Mouse (Mus musculus) kidney, adult 2 months (tissue): Measurements from ENCODE around the gene Tob1. TPM values are rescaled to one million over a fixed set of nuclear protein-coding genes. Genes with fewer than 3 reads are reported as not detected.

Experiments
- DNase-seq: peaks from one replicate; pipeline ENCODE4 v3.0.0; 2021
- H3K27ac ChIP-seq: fragments of 200-500 bp; 2 replicates; pipeline ENCODE4 v1.5.1; 2012; ENCODE audit warnings: low read depth, low read length, control low read depth, inconsistent platforms; ENCODE audit not compliant: insufficient read depth
- H3K27me3 ChIP-seq: fragments of 200-500 bp; replicated peaks from 2 replicates; pipeline ENCODE4 v1.6.1; 2012; ENCODE audit warnings: mild to moderate bottlenecking, moderate library complexity, low read length, inconsistent platforms; ENCODE audit not compliant: control insufficient read depth, insufficient read depth
- H3K36me3 ChIP-seq: fragments of 200-500 bp; 2 replicates; pipeline ENCODE4 v1.6.1; 2012; ENCODE audit warnings: mild to moderate bottlenecking, moderate library complexity, low read length, inconsistent platforms; ENCODE audit not compliant: control insufficient read depth, insufficient read depth
- H3K4me1 ChIP-seq: fragments of 200-500 bp; 2 replicates; pipeline ENCODE4 v1.6.1; 2011; ENCODE audit warnings: low read length; ENCODE audit not compliant: control insufficient read depth, insufficient read depth
- H3K4me3 ChIP-seq: fragments of 200-500 bp; 2 replicates; pipeline ENCODE4 v1.5.1; 2011; ENCODE audit warnings: mild to moderate bottlenecking, low read depth, low read length, control low read depth; ENCODE audit not compliant: insufficient read depth
- CTCF ChIP-seq: fragments of 200-500 bp; conservative IDR thresholded peaks from 2 replicates; pipeline ENCODE4 v1.5.1; 2011; ENCODE audit warnings: low read depth, mild to moderate bottlenecking, control low read depth, low read length, moderate library complexity, mixed read lengths; ENCODE audit not compliant: insufficient read depth, insufficient read length
- POLR2A ChIP-seq: fragments of 200-500 bp; IDR thresholded peaks from one replicate; pipeline ENCODE4 v1.6.1; 2011; ENCODE audit warnings: low read depth, low read length, control low read depth
- WGBS: fragments of 180-500 bp; shearing (Covaris S2); methylation state at CpG from one replicate; pipeline ENCODE4 v1.1.7; 2018; 5-methylcytosine and 5-hydroxymethylcytosine counted together
- polyA plus RNA-seq: library from polyadenylated mRNA; depleted of rRNA; stranded (reverse); fragments of >200 nt; gene quantifications from 2 replicates; pipeline ENCODE4 v1.2.3, GENCODE M21; 2012

Tob1 gene
- polyA plus RNA-seq, 1 experiment: 45.0 TPM

DNA sequence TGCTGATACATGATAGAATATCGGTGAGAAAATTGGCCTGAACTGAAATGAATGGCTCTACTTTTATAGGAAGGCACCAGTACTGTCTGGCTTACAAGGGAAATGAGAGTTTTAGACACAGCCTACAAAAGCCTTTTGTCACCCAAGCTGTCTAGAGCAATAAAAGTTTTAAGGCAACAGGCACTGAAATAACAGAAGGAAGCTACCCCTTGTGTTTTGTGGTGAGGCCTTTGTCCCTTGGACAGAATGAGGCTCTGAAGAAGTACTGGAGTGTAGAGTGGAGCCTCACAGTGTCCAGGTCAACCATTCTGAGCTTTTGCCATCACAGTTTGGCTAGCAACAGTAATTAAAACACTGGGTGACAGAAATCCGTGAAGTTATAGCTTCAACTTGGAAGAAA is 5.0 kb downstream of the Tob1 start:
- no peak overlapping the region for H3K4me3 ChIP-seq
- H3K27ac ChIP-seq: peak overlapping the region; percentile 60
- WGBS: 21% methylated on average over 2 of the region's 2 CpGs
- TF ChIP-seq CTCF: no peak
- TF ChIP-seq POLR2A: no peak
- peaks cover 5% of the 10 kb centered on the region; the same call in 1 of the 2 replicates for H3K4me1 ChIP-seq
- H3K27me3 ChIP-seq: no peaks in the 10 kb centered on the region
- peak; percentile 39 for DNase-seq
- peaks cover 20% of the 10 kb centered on the region; the same call in 1 of the 2 replicates for H3K36me3 ChIP-seq

DNA sequence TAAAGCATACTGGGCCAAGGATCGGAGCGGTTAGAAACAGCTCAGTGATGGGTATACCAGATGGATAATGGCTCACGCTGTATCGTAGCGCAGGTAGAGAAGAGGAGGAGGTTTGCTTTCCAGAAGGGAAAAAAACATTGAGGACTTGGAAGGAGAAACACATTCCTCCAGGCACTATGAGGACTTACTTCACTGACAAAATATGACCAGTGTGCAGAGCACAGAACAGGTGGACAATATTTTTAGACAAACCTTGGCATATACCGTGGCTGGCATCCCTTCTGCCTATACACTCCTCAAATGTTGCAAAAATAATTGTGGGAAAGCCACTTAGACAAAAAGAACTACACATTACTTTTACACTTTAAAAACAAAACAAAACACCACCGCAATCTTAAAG is 10.0 kb downstream of the Tob1 start:
- TF ChIP-seq CTCF (no peak), POLR2A (no peak)
- H3K4me3 ChIP-seq: no peak overlapping the region
- no peak for DNase-seq
- peaks cover 2% of the 10 kb centered on the region; the same call in 1 of the 2 replicates for H3K36me3 ChIP-seq
- no peaks in the 10 kb centered on the region for H3K27me3 ChIP-seq
- H3K4me1 ChIP-seq: peaks cover 5% of the 10 kb centered on the region; the same call in 1 of the 2 replicates
- no peak overlapping the region for H3K27ac ChIP-seq
- 93% methylated on average over 7 of the region's 7 CpGs for WGBS

DNA sequence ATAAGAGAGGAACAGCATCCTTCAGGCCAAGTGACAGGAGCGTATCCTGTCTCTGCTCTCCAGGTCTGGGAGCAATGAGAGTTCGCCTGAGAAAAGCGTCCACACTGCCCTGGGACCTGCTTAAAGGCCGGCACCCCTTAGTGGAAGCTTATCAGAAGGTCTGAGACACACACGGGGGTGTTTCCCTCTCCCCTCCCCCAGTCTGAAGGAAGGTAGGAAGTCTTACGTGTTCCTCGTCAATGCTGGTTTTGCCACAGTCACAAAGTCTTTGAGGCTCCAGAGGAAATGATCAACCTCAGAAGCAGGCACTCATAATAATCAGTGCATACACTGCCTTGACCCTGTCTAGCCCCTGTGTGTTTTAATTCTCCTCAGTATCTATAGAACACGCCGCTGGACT is 12.3 kb downstream of the Tob1 start:
- no peaks in the 10 kb centered on the region for H3K27me3 ChIP-seq
- DNase-seq: no peak
- WGBS: 78% methylated on average over 9 of the region's 9 CpGs
- H3K4me1 ChIP-seq: peaks cover 6% of the 10 kb centered on the region; the same call in 1 of the 2 replicates
- H3K27ac ChIP-seq: no peak overlapping the region
- no peak for TF ChIP-seq POLR2A
- no peaks in the 10 kb centered on the region for H3K36me3 ChIP-seq
- H3K4me3 ChIP-seq: no peak overlapping the region

DNA sequence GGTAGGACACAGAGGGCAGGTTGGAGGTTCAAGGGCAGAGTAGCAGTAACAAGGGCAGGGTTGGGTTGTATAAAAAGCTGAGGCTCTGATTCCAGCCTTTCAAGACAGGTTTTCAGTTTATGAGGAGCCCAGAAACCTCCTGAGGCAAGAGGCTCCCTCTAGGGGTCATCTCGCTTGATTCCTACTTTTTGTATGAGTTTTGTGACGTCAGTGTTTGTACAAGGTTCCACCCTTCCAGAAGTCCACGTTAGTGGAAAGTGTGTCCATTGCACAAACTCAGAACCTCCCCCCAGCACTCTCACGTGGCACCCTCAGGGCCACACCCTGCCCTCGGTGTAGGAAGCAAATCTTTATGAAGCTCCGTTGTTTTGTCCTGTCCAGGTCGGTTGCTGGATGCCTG is 14.7 kb downstream of the Tob1 start:
- H3K4me1 ChIP-seq: peaks cover 6% of the 10 kb centered on the region; the same call in 1 of the 2 replicates
- WGBS: 10% methylated on average over 7 of the region's 7 CpGs
- H3K36me3 ChIP-seq: no peaks in the 10 kb centered on the region
- H3K4me3 ChIP-seq: no peak overlapping the region
- DNase-seq: peak; percentile 86
- no peaks in the 10 kb centered on the region for H3K27me3 ChIP-seq
- no peak overlapping the region for H3K27ac ChIP-seq
- peak; percentile 61 for TF ChIP-seq CTCF
- no peak for TF ChIP-seq POLR2A

DNA sequence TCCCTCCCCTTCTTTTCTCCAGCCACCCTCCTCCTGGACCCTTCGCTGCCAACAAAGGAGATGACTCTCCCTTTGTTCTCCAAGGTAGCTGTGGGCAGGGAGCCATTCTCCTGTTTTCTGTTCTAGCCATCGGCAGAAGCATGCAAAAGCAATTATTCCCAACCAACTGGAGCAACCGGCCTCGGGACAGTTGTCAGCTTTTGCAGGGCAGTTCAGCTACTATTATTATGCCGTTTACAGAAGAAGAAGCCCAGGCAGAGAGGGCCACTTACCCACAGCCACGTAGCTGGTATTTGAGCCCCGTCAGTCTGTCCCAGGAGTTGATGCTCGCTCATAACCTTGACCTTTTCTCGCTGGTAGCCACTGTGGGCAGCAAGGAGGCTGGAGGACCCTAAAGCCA is 17.2 kb downstream of the Tob1 start:
- no peak for TF ChIP-seq POLR2A
- no peak for TF ChIP-seq CTCF
- no peaks in the 10 kb centered on the region for H3K36me3 ChIP-seq
- no peak overlapping the region for H3K27ac ChIP-seq
- H3K4me3 ChIP-seq: no peak overlapping the region
- H3K4me1 ChIP-seq: peaks cover 11% of the 10 kb centered on the region; the same call in 1 of the 2 replicates
- WGBS: 53% methylated on average over 9 of the region's 9 CpGs
- no peak for DNase-seq
- no peaks in the 10 kb centered on the region for H3K27me3 ChIP-seq

DNA sequence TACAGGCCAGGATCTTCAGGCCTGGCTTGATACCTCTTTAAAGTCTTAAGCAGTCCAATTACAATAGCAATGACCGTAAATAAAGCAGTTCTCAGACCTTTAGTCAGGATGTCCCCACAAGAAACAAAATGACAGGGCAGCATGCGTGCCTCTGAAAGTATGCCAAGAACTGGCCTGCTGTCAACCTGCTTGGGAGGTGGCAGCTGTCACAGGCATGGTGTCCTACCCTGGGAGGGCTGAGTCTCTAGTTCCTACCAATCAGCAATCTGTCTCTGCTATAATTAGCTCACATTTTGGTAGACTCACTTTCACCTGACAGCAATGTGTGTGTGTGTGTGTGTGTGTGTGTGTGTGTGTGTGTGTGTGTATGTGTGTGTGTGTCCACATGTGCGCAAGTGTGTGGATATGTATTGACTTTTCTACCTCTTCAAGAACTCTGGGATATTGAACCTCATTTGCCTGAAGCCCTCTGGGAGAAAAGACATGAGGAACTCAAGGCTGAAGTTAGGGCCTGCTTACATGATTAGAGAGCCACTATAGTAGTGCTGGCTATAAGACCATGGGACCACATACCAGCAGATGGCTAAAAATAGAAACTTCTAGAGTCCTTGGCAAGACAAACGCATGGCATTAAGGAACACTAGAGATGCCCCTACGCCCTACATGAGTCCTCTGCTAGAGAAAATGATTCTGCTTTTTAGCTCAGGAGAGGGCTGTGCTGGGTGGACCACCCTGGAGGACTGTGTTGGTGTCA is 18.1 kb downstream of the Tob1 start:
- Histone ChIP-seq H3K4me3 (no peak overlapping the region), H3K27me3 (no peaks in the 10 kb centered on the region), H3K27ac (no peak overlapping the region), H3K4me1 (peaks cover 11% of the 10 kb centered on the region; the same call in 1 of the 2 replicates), H3K36me3 (no peaks in the 10 kb centered on the region)
- WGBS: 81% methylated on average over 5 of the region's 5 CpGs
- DNase-seq: no peak
- TF ChIP-seq POLR2A (no peak), CTCF (no peak)

DNA sequence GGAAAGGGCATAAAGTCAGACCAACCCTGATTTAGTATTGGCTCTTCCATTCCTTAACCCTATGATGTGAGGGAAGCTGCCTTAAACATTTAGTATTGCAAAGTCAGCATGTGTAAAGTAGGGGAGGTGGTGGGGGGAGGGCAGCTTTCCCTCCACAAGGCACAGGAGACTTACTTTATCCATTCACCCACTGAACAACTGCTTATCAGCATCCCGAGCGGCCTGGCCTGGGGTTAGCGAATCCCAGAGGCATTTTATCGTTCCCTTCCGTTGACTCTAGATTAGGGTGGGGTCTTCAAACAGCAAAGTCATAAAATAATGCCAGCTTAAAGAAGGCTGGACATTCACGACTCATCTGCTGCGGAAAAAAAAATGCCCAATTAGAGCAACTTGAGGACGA is 19.0 kb downstream of the Tob1 start:
- Histone ChIP-seq H3K36me3 (no peaks in the 10 kb centered on the region), H3K4me3 (no peak overlapping the region), H3K27ac (no peak overlapping the region), H3K27me3 (no peaks in the 10 kb centered on the region), H3K4me1 (peaks cover 11% of the 10 kb centered on the region; the same call in 1 of the 2 replicates)
- WGBS: 91% methylated on average over 8 of the region's 8 CpGs
- no peak for TF ChIP-seq CTCF
- no peak for TF ChIP-seq POLR2A
- DNase-seq: no peak
